Mouse (Mus musculus): ENCODE results near the gene Hesx1. TPM values are rescaled to one million over a fixed set of nuclear protein-coding genes. Genes with fewer than 3 reads are reported as not detected.
"Not testable (repeated sequence)": the region's sequence is repeated elsewhere in the genome, so short reads cannot be mapped to it uniquely, and the experiment has no call there.

Gene Hesx1
- total RNA-seq (2014; rRNA removed; ENCODE audit: low replicate concordance) (not detected in 2 replicates), polyA plus RNA-seq (2015; fragmentation: Nextera tagmentation; extraction: Ambion mirVana) (0.16 TPM in 1 of 2 replicates, not detected in the other)

- peak within 1 kb of the TSS; percentile 62 for H3K27ac ChIP-seq (ENCODE audit: low read depth)
- H3K9ac ChIP-seq (replicated peaks; ENCODE audit: low read depth, low read length), result peak within 1 kb of the TSS; percentile 52
- peak; percentile 67; the same call in 1 of the 2 replicates for ATAC-seq (ENCODE audit: insufficient read depth, low read depth)
- peak within 1 kb of the TSS; percentile 51 for H3K4me3 ChIP-seq (ENCODE audit: low read depth, low read length)
- H3K4me1 ChIP-seq (ENCODE audit: control insufficient read depth, insufficient read depth), result peaks cover 14% of the 10 kb centered on the region
- DNase-seq (ENCODE audit: low spot score), result peak; percentile 40
- no peaks in the 10 kb centered on the region for H3K27me3 ChIP-seq (ENCODE audit: control insufficient read depth, insufficient read depth, low read length)
- WGBS, result 7% methylated on average over 16 of the region's 16 CpGs
- H3K36me3 ChIP-seq (replicated peaks; ENCODE audit: control insufficient read depth, insufficient read depth, low read length), result no peaks in the 10 kb centered on the region
- TF ChIP-seq CTCF (IDR thresholded peaks at IDR 0.05; ENCODE audit: low read depth), result peak; percentile 20; the same call in 1 of the 2 replicates
- TF ChIP-seq EP300 (IDR thresholded peaks at IDR 0.05; ENCODE audit: low read depth), result no peak
- peak within 1 kb of the TSS; percentile 81 for H3K4me2 ChIP-seq (ENCODE audit: low read depth, low read length)
- no peaks in the 10 kb centered on the region for H3K9me3 ChIP-seq (replicated peaks; ENCODE audit: control insufficient read depth, low read length)
Measured at GRCm38 (mm10) chr14:26994211-26994741, at the start of gene Hesx1. Hesx1 (plus strand) TSS chr14:26994416.

DNA sequence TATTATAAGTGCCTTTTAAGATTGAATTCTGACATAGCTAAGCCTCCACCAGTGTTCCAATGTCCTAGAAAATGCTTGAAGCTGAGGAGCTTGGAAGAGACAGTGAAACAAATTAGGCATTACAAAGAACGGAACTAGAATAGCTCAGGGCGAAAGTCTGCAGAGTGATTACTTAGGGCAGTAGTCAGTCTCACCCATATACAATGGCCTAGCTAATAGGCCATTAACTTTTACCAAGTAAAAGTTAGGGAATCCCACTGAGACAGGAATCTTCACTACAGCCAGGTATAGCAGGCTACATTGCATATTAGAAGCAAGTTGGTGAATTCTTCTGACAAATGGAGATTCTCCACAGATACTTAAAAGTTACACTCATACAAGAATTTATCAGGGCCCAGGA is 38.1 kb upstream of the Hesx1 start:
- not testable (repeated sequence) for DNase-seq (ENCODE audit: low spot score); H3K27me3 ChIP-seq (ENCODE audit: control insufficient read depth, insufficient read depth, low read length); H3K9ac ChIP-seq (replicated peaks; ENCODE audit: low read depth, low read length); H3K4me2 ChIP-seq (ENCODE audit: low read depth, low read length); H3K9me3 ChIP-seq (replicated peaks; ENCODE audit: control insufficient read depth, low read length); H3K4me3 ChIP-seq (ENCODE audit: low read depth, low read length); H3K27ac ChIP-seq (ENCODE audit: low read depth); H3K4me1 ChIP-seq (ENCODE audit: control insufficient read depth, insufficient read depth); ATAC-seq (ENCODE audit: insufficient read depth, low read depth)
- peaks cover 24% of the 10 kb centered on the region for H3K36me3 ChIP-seq (replicated peaks; ENCODE audit: control insufficient read depth, insufficient read depth, low read length)
- 95% methylated on average over 2 of the region's 2 CpGs for WGBS

DNA sequence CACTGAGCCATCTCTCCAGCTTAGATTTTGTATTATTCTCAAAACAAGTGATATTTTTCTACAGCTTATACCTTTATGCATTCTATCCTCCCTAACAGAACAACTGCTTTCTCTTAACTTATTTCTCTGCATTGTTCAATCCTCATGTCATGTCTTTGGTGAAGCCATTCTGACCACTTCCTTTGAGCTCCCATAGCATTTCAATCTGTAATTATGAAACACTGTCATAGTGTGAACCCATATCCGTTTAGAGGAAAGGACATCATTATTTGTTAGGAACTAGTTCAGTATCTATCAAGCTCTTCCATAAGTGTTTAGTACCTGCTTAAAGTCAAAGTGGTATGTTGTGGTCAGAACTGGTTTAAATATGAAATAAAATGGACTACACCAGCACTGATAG is 33.7 kb upstream of the Hesx1 start:
- peaks cover 26% of the 10 kb centered on the region for H3K36me3 ChIP-seq (replicated peaks; ENCODE audit: control insufficient read depth, insufficient read depth, low read length)
- WGBS, result 76% methylated on average over 1 of the region's 1 CpGs
- H3K4me1 ChIP-seq (ENCODE audit: control insufficient read depth, insufficient read depth), result no peaks in the 10 kb centered on the region
- TF ChIP-seq EP300 (IDR thresholded peaks at IDR 0.05; ENCODE audit: low read depth) (no peak), CTCF (IDR thresholded peaks at IDR 0.05; ENCODE audit: low read depth) (no peak)
- no peak overlapping the region for H3K4me2 ChIP-seq (ENCODE audit: low read depth, low read length)
- H3K4me3 ChIP-seq (ENCODE audit: low read depth, low read length), result no peak overlapping the region
- H3K9me3 ChIP-seq (replicated peaks; ENCODE audit: control insufficient read depth, low read length), result no peaks in the 10 kb centered on the region
- no peak for ATAC-seq (ENCODE audit: insufficient read depth, low read depth)
- no peak overlapping the region for H3K9ac ChIP-seq (replicated peaks; ENCODE audit: low read depth, low read length)
- no peaks in the 10 kb centered on the region for H3K27me3 ChIP-seq (ENCODE audit: control insufficient read depth, insufficient read depth, low read length)
- no peak overlapping the region for H3K27ac ChIP-seq (ENCODE audit: low read depth)
- no peak for DNase-seq (ENCODE audit: low spot score)

GRCm38 (mm10) chr14:26969164-26969563 is 25.1 kb upstream of the Hesx1 start:
- peak overlapping the region; percentile 68 for H3K4me2 ChIP-seq (ENCODE audit: low read depth, low read length)
- H3K9ac ChIP-seq (replicated peaks; ENCODE audit: low read depth, low read length), result peak overlapping the region; percentile 89
- no peaks in the 10 kb centered on the region for H3K27me3 ChIP-seq (ENCODE audit: control insufficient read depth, insufficient read depth, low read length)
- no peak overlapping the region; the same call in 1 of the 2 replicates for H3K27ac ChIP-seq (ENCODE audit: low read depth)
- ATAC-seq (ENCODE audit: insufficient read depth, low read depth) (no peak), DNase-seq (ENCODE audit: low spot score) (no peak)
- no peaks in the 10 kb centered on the region for H3K9me3 ChIP-seq (replicated peaks; ENCODE audit: control insufficient read depth, low read length)
- peaks cover 4% of the 10 kb centered on the region; the same call in 1 of the 2 replicates for H3K4me1 ChIP-seq (ENCODE audit: control insufficient read depth, insufficient read depth)
- peak overlapping the region; percentile 88 for H3K4me3 ChIP-seq (ENCODE audit: low read depth, low read length)
- WGBS, result 66% methylated on average over 3 of the region's 3 CpGs
- H3K36me3 ChIP-seq (replicated peaks; ENCODE audit: control insufficient read depth, insufficient read depth, low read length), result no peaks in the 10 kb centered on the region
- no peak for TF ChIP-seq EP300 (IDR thresholded peaks at IDR 0.05; ENCODE audit: low read depth)
- no peak for TF ChIP-seq CTCF (IDR thresholded peaks at IDR 0.05; ENCODE audit: low read depth)

- Histone ChIP-seq H3K4me2 (ENCODE audit: low read depth, low read length) (peak overlapping the region; percentile 68), H3K4me3 (ENCODE audit: low read depth, low read length) (peak overlapping the region; percentile 88), H3K27me3 (ENCODE audit: control insufficient read depth, insufficient read depth, low read length) (no peaks in the 10 kb centered on the region), H3K27ac (ENCODE audit: low read depth) (peak overlapping the region; percentile 86), H3K36me3 (replicated peaks; ENCODE audit: control insufficient read depth, insufficient read depth, low read length) (no peaks in the 10 kb centered on the region), H3K4me1 (ENCODE audit: control insufficient read depth, insufficient read depth) (peaks cover 4% of the 10 kb centered on the region; the same call in 1 of the 2 replicates), H3K9me3 (replicated peaks; ENCODE audit: control insufficient read depth, low read length) (no peaks in the 10 kb centered on the region), H3K9ac (replicated peaks; ENCODE audit: low read depth, low read length) (peak overlapping the region; percentile 89)
- ATAC-seq (ENCODE audit: insufficient read depth, low read depth) (peak; percentile 73), DNase-seq (ENCODE audit: low spot score) (no peak)
- no peak for TF ChIP-seq CTCF (IDR thresholded peaks at IDR 0.05; ENCODE audit: low read depth)
- TF ChIP-seq EP300 (IDR thresholded peaks at IDR 0.05; ENCODE audit: low read depth), result no peak
- under 1% methylated on average over 46 of the region's 62 CpGs for WGBS
Measured at GRCm38 (mm10) chr14:26969856-26970407, 24.3 kb upstream of the Hesx1 start.

Measured in heart, postnatal 0 days (tissue).